Mouse (Mus musculus) spleen, embryonic (tissue): ENCODE data around the gene Rab40c.

Source experiments
- CTCF ChIA-PET: fragments of 350-600 bp; sonication (Branson Sonifier 250); formaldehyde crosslinking; loops from one replicate; lab custom pipeline; 2022; lab: Charles Lee

The Rab40c gene

DNA sequence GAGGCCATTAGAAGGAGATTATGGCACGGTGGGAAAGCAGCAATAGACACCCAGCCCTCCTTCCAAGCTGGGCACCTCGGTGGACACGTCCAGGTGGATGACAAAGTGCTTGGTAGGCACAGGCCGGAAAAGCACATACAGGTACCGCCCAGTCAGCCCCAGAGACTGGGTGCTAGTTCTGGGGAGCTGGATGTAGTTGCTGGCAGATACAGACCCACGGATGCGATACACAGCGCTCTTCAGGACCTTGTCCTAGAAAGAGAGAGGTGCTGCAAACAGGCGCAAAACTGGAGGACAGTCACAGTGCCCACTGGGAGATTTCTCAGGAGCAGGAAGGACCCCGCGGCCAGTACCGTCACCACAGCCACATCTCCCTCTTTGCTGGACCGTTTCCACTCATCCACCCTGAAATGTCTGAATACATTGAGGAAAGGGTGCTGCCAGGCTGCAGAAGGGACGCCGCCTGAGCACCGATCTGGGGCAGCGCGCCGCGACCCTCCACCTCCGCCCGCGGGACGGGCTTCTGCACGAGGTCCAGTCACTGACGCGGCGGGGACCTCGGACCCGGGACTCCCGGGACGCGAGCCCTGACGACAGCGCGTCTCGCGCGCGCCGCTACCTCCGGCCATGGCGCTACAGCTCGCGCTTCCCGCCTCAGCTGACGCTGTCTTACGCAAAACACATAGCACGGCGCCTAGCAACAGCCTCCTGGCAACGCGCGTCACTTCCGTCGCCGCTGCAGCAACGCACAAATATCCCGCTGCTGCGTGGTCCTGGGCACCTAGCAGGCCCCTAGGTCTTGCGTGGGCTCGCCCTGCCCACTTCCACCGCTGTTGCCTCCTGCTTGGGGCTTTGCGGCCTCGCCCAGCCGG lies 58.5 kb downstream of the Rab40c start, which contains the start of gene Wdr90:
Gene Wdr90, minus strand, starts transcription at position 670 of the 872 bp plus-strand sequence.
- CTCF ChIA-PET, result interaction anchor here (0.6 to 1.6 kb wide), 2 partner anchors 27 to 28 kb away, joined by 3 to 4 read pairs; partner anchors contain the start of gene Stub1

DNA sequence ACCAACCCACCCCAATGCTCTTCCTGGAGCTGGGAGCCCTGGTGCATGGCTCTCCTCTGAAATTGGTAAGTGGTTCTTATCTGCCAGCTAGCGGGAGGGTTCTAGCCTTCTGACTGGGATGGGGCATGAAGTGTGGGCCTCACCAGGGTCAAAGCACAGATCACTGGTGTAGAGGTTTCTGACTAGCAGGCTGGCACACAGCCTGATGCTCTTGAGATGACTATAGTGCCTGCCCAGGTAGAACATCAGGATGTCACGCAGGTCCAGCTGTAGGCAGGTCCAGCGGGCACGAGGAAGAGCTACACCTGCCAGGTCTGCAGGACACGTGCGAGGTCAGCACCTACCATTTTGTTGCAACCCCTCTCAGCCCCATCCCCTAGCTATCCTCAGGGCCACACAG lies 59.3 kb downstream of the Rab40c start:
- CTCF ChIA-PET, result interaction anchor here (1.6 kb wide), 1 partner anchor 27 kb away, joined by 4 read pairs; the partner anchor contains the start of gene Stub1

DNA sequence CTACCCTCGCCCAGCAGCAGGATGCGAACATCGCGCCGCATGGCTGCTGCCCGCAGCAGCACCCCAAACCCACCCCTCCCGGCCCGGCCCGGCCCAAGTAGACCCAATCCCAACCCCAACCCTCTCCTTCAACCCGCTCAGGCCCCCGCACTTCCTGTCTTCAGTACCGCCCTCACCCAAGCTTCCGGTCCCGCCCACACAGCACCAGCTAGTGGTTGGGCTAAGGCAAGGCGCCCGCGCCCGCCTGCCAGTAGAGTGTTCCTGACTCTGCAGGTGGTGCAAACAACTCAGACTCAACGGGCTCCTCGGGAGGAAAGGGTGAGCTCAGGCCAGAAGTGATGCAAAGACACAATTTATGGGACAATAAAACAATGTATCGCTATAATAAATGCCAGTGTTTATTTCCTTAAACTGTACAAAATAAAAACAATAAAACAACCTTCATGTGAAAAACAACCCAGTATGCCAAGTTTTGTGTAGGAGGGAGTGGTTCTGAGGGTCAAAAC lies 75.1 kb downstream of the Rab40c start, which contains the start of gene Rhot2:
Gene Rhot2, minus strand, starts transcription at position 456 of the 506 bp plus-strand sequence.
- CTCF ChIA-PET, result interaction anchor here (0.6 to 0.7 kb wide), 2 partner anchors 9 to 166 kb away, joined by 3 to 5 read pairs; no protein-coding TSS in a partner anchor

DNA sequence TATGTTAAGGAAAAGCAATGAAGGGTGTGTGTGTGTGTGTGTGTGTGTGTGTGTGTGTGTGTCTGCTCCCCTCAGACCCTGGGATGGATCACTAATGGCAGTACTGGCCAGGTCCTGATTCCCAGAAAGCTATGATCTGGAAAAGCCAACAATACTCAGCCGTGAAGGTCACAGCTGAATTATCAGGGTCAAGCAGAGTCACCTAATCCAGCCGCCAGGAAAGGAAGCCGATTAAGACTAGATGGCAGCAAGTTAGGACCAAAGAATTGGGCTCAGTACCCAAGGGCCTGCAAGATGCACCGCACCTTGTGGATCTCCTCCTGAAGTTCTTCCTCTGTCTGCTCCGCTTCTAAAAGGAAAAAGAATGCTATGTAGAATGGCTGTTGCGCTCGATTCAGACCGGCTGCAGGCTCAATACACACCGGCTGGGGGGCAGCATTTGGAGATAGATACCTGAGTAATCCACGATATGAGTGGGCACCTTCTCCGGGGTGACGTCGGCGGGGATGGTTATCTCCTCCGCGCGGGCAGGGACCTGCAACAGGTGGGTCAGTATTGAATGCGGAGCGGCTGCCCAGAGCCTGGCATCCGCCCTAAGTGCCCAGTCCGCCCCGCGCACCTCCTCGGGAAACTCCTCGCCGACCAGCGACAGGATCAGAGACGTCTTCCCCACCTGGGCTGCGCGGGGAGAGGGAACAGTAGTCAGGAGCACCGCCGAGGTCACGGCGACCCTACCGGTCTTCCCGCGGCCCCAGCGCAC lies 75.7 kb downstream of the Rab40c start:
- CTCF ChIA-PET, result interaction anchor here (0.6 to 0.7 kb wide), 4 partner anchors 9 to 167 kb away, joined by 3 to 5 read pairs (median 4); partner anchors contain the start of gene Mcrip2

- CTCF ChIA-PET, result interaction anchor here (0.8 kb wide), 1 partner anchor 9 kb away, joined by 3 read pairs; no protein-coding TSS in a partner anchor
These were observed 76.4 kb downstream of the Rab40c start for GRCm38 (mm10) chr17:25843122-25843521.

- CTCF ChIA-PET, result interaction anchor here (0.8 kb wide), 1 partner anchor 8 kb away, joined by 3 read pairs; no protein-coding TSS in a partner anchor
These were observed 77.0 kb downstream of the Rab40c start for GRCm38 (mm10) chr17:25842509-25842908.

- CTCF ChIA-PET, result no interaction called here
These were observed 78.2 kb downstream of the Rab40c start, which contains the start of gene Gm20683 for GRCm38 (mm10) chr17:25841117-25841880. TSS of gene Gm20683 (minus strand) at chr17:25841763.

DNA sequence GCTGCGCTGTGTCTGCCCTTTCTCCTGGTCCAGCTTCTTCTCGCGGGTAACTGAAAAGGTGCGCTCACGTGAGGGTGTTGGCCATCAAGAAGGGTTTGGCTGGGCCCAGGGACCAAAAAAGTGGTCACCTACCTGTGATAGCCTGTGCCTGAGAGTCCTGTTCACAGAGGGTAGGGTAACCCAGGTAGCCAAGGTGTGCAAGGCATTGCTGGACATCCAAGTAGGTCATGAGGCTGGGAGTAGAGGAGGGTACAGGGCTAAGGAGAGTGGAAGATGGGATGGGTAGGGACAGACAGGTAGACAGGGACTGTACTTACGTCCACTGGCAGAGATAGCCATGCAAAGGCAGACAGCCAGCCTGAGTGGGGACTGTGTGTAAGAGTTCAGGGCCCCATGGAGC lies 79.0 kb downstream of the Rab40c start:
- CTCF ChIA-PET, result no interaction called here

DNA sequence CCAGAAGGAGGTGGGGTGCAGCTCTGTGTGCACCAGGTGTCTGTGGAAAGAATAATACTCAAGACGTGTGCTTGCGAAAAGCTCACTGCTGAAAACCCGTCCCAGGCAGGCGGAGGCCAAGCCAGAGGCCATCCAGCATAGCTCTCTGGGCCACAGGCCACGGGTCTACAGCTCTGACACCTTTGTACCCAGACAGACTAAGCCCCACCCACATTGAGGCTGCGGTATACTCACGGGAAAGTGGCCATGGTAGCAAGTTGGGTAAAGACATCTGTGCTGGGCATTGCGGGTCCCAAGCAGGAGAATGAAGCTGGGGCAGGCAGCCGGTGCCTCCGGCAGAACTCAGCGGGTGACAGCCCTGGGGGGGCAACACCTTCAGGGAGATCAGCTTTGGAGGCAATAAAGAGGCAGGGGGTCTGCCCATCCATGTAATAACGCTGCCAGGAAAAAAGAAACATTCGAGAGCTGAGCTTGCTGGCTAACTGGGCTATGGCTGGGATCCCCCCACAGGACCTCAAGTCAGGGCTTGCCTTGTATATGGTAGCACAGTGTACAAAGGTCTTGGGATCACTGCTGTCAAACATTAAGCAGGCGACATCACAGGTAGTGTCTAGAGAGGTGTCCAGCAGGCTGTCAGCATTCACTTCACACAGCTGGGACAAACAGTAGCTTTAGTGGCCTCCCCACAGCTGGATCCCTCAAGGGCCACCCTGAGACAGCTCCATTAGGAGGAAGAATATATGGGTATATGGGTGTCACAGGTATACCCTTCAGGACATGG lies 79.9 kb downstream of the Rab40c start:
- CTCF ChIA-PET, result no interaction called here

DNA sequence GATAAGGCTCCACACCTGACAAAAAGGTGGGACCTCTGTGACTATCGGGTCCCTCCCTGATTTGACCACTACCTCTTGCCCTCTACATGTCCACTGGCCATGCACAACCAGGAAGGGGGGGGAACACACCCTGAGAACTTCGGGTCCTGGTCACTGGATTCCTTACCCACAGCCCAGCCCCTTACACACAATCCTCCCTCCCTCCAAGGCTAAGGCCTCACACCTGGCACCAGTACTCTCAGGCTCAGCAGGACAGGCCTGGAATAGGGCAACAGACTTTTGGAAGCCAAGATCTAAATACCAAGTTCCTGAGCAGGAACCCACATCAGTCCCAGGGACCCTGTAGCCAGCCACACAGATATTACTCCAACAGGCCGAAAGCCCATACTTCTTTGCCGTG lies 80.6 kb downstream of the Rab40c start:
- CTCF ChIA-PET, result no interaction called here

DNA sequence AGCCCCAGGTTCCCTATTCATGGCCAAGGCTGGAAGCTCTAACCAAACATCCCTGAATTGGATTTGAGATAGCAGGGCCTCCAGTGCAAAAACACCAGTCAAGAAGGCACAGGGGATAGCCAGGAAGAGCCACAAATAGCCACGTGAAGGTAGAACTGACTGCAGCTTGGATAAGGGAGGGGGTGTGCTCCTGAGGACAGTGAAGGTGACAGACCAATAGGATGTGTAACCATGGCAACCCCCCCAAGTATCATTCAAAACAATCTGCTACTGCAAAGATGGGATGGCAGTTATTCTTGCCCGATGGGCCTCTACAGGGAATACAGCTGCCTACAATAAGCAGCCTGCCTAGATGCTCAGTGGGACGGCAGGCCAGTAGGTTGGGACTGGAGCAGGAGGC lies 82.0 kb downstream of the Rab40c start:
- CTCF ChIA-PET, result no interaction called here

DNA sequence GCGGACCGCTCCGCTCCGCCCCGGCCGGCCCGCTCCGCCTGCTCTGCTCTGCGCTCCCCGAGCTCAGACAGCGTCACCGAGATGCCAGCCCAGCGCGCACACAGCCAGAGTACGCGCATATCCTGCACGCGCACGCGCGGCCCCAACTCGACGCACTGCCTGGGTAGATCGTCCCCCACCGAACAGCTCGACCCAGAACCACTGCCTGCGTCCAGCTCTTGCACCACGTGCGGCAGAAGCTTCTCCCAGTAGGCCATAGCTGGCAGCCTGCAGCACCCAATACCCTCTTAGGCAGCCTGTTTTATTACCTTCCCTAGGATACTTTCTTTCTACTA lies 82.5 kb downstream of the Rab40c start, which contains the start of gene Rhbdl1:
Gene Rhbdl1, minus strand, starts transcription at position 220 of the 335 bp plus-strand sequence.
- CTCF ChIA-PET, result no interaction called here

DNA sequence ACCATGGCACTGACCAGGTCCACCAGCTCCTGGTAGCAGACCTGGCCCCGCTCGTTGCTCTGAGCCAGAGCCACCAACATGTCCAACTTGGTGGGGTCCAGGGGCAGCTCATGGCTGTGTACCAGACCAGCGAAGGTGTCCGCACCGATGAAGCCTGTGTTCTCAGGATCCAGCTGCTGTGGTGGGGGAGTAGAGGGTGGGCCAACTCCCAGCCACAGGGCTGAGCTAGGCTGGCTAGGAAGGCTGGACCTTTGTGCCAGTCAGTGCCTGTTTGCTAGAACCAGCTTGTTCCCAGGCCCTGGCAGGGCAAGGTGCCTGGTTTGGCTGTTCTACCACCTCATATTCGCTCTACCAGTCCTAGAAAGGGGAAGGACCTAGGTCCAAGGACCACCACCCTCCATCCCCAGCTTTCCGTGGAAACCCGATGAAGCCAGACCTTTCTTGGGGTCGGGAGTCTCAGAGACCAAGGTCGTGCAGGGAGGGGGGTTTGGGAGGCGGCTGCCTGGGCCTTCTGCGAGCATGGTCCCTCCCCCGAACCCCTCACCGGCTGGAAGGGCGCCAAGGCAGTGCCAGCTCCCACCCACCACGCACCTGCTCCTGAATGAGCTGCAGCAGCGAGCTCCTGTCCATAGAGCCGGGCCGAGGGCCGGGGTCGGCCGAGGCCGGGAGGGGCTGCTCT lies 83.0 kb downstream of the Rab40c start:
- CTCF ChIA-PET, result no interaction called here

DNA sequence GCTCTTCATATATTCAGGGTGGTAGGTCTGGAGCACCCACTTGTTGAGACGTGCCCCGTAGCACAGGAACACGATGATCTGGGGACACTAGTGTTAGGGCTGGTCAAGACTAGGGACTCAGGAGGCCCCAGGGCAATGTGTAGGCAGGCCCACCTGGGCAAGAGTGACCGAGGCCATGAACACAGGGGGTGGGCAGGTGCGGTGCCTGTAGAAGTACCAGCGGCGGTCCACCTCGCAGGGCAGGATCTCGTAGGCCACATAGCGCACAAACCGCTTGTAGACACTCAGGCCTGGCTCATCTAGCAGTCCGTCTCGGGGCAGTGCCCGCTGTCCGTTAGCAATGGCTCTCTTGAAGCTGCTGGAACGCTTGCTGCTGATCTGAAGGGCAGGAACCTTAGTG lies 83.7 kb downstream of the Rab40c start:
- CTCF ChIA-PET, result no interaction called here

- CTCF ChIA-PET, result interaction anchor here (0.6 kb wide), 1 partner anchor 9 kb away, joined by 3 read pairs; the partner anchor contains the start of gene Rhot2
These were observed 84.2 kb downstream of the Rab40c start for GRCm38 (mm10) chr17:25835301-25835700.

DNA sequence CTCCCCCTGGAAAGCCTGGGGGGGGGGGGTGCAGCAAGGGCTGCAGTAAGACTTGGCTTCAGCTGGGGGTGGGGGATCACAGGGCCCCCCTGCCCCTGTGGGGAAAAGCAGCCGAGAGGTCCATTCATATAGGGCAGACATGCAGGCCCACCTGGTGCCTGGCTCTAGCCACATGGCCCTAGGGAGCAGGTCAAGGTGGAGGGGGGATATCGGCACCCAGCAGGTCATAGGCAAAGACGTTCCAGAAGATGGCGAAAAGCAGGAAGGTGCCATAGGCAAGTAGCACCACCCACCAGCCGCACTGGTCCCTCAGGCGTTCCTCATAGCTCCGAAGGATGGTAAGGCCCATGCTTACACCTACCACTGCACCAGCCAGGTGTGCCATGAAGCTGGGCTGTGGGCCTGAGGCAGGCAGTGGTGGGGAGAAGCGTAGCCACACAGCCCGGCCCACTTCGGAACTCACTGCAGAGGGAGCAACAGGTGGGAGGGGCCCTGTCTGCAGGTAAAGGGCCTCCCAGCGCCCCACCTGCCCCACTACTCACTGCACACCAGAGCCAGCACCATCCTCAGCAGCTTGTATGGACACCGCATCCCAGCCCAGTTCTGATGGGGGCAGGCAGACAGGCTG lies 84.8 kb downstream of the Rab40c start:
- CTCF ChIA-PET, result interaction anchor here (0.5 to 0.7 kb wide), 4 partner anchors 8 to 61 kb away, joined by 3 read pairs; partner anchors contain the start of gene Rhot2

- CTCF ChIA-PET, result interaction anchor here (0.5 to 1.4 kb wide), 4 partner anchors 8 to 60 kb away, joined by 3 to 4 read pairs (median 3); no protein-coding TSS in a partner anchor
These were observed 85.4 kb downstream of the Rab40c start for GRCm38 (mm10) chr17:25833961-25834594.

GRCm38 (mm10) chr17:25833291-25833663 lies 86.2 kb downstream of the Rab40c start, which contains the start of gene Stub1:
TSS of gene Stub1 (minus strand) at chr17:25833404.
- CTCF ChIA-PET, result interaction anchor here (0.5 to 1.4 kb wide), 4 partner anchors 15 to 58 kb away, joined by 3 to 4 read pairs (median 4); no protein-coding TSS in a partner anchor
